Mouse (Mus musculus) lung, adult 18-20 months (tissue): ENCODE measurements around the gene Nav1.

Source experiments
- DNase-seq, 2 experiments: peaks; one replicate each; pipeline ENCODE4 v3.0.0; 2022; ENCODE audit warnings: mixed read lengths in 2 of 2

The Nav1 gene

GRCm38 (mm10) chr1:135615715-135616641 lies 8.9 kb upstream of the Nav1 start:
- peak; percentile 33 to 38 for DNase-seq

- no peak for DNase-seq
Measured at GRCm38 (mm10) chr1:135609621-135610020, 2.5 kb upstream of the Nav1 start.

GRCm38 (mm10) chr1:135606355-135607015 lies 610 bp downstream of the Nav1 start:
- no peak for DNase-seq

- no peak for DNase-seq
Measured at GRCm38 (mm10) chr1:135605530-135605929, 1.6 kb downstream of the Nav1 start.

GRCm38 (mm10) chr1:135604361-135605052 lies 2.6 kb downstream of the Nav1 start:
- DNase-seq, result no peak

- DNase-seq, result no peak
Measured at GRCm38 (mm10) chr1:135603121-135603870, 3.8 kb downstream of the Nav1 start.

- no peak for DNase-seq
Measured at GRCm38 (mm10) chr1:135600023-135601005, 6.8 kb downstream of the Nav1 start.

- no peak for DNase-seq
Measured at GRCm38 (mm10) chr1:135598251-135598879, 8.7 kb downstream of the Nav1 start.

GRCm38 (mm10) chr1:135594279-135594903 lies 12.7 kb downstream of the Nav1 start:
- DNase-seq, result no peak

- peak; percentile 17 to 29 for DNase-seq
Measured at GRCm38 (mm10) chr1:135593560-135594278, 13.4 kb downstream of the Nav1 start.

GRCm38 (mm10) chr1:135590776-135591175 lies 16.3 kb downstream of the Nav1 start:
- DNase-seq, result peak; percentile 49 to 58

- no peak for DNase-seq
Measured at GRCm38 (mm10) chr1:135588973-135589372, 18.1 kb downstream of the Nav1 start.

GRCm38 (mm10) chr1:135586903-135587302 lies 20.2 kb downstream of the Nav1 start:
- no peak for DNase-seq

- DNase-seq, result no peak
Measured at GRCm38 (mm10) chr1:135585573-135585972, 21.5 kb downstream of the Nav1 start.

- peak in 1 of 2 experiments; percentile 25 for DNase-seq
Measured at GRCm38 (mm10) chr1:135584587-135585541, 22.2 kb downstream of the Nav1 start.

GRCm38 (mm10) chr1:135583678-135584515 lies 23.2 kb downstream of the Nav1 start:
- DNase-seq, result no peak

GRCm38 (mm10) chr1:135583081-135583677 lies 23.9 kb downstream of the Nav1 start:
- no peak for DNase-seq
